Mouse (Mus musculus): ENCODE measurements around the gene Pcp2. TPM values are rescaled to one million over a fixed set of nuclear protein-coding genes. Genes with fewer than 3 reads are reported as not detected.

The Pcp2 gene
- polyA plus RNA-seq (2012; rRNA removed; ENCODE audit: low replicate concordance), result not detected in 2 replicates

DNA sequence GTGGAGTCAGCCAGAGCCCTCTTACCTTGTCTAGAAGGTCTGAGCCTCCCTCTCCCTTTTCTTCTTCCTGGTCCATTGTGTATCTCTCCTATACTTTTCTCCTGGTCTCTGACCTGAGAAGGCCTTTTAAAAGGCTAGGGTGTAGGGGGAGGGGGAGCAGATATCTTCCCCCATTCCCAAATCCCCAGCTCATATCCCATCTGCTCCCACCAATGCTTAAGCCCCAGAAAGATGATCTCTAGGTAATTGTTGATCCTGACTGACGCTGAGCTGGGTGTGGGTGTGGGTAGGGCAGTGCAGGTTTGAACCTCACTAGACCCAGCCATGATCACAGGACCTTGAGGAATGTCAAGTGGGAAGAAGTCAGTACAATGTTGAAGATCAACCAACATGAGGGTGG, at the start of gene Pcp2:
TSS of gene Pcp2 (minus strand) at position 101 of the 400 bp plus-strand sequence.

DNA sequence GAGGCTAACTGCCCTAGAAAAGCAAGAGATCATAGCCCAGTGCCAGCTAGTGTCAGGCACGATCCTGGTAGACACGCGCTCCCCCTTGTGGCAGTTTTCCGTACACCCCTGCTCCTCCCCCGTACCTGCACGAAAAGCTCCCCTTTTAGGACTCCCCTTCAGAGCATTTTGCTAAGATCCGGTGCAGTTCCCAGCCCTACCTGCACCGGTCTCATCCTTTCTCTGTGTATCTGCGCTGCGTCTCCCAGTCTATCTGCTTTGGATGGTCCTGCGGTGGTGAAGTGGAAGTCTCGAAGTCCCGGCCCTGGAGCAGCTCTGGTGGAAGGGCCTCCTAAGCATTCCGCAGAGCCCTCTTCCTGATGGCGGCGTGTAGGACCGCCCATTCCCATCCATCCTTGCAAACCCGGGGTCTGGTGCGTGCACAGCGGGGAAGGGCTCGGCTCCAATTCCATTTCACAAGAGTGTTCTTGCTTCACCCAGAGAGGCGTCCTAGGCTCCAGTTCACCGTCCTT, 46.7 kb upstream of the Pcp2 start, which contains the start of gene Fcor:
TSS of gene Fcor (minus strand) at position 383 of the 512 bp plus-strand sequence.

GRCm38 (mm10) chr8:3665507-3665906, 40.2 kb upstream of the Pcp2 start, which contains the start of gene Mcemp1:
Mcemp1 (plus strand) TSS chr8:3665754.

DNA sequence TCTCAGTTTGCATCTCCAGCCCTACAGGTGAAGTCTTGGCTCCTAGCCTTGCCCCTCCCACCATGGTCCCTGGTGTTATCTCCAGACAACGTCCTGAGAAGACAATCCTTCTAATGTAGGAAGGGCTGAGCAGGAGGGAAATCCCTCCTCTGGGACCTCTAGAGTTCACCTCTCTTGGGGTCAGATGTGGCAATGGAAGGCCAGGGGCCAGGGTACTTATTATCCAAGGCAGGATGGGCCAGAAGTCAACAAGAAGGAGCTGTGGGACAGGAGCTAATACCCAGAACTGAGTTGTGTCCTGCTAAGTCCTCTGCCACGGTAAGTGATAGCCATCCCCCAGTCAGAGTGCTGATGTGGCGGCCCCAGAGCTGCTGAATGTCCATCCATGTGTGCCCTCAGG, 30.2 kb upstream of the Pcp2 start, which contains the start of gene Retn:
TSS of gene Retn (plus strand) at position 245 of the 400 bp plus-strand sequence.

GRCm38 (mm10) chr8:3630647-3631477, 5.5 kb upstream of the Pcp2 start, which contains the start of gene Stxbp2:
Stxbp2 (plus strand) TSS chr8:3630955.

GRCm38 (mm10) chr8:3621199-3621970, 4.0 kb downstream of the Pcp2 start, which contains the start of the genes Xab2 and Pet100:
Xab2 (minus strand) TSS chr8:3621316.
Pet100 (plus strand) TSS chr8:3621548.

GRCm38 (mm10) chr8:3586993-3587390, 38.4 kb downstream of the Pcp2 start, which contains the start of gene Camsap3:
Camsap3 (plus strand) TSS chr8:3587293.

Other genes with a start within 250 kb of the Pcp2 start
- 23.5 and 28.3 TPM in 2 replicates for gene Arhgef18, start 232.5 kb downstream of the Pcp2 start, polyA plus RNA-seq (2012; rRNA removed; ENCODE audit: low replicate concordance)
- gene Pex11g, start 157.9 kb downstream of the Pcp2 start, polyA plus RNA-seq (2012; rRNA removed; ENCODE audit: low replicate concordance), result 12.5 and 16.2 TPM in 2 replicates
- gene Tex45, start 154.7 kb downstream of the Pcp2 start, polyA plus RNA-seq (2012; rRNA removed; ENCODE audit: low replicate concordance), result 0.21 TPM in 1 of 2 replicates, not detected in the other
- gene Zfp358, start 132.4 kb downstream of the Pcp2 start, polyA plus RNA-seq (2012; rRNA removed; ENCODE audit: low replicate concordance), result 27.4 and 34.8 TPM in 2 replicates
- gene Mcoln1, start 125.1 kb downstream of the Pcp2 start, polyA plus RNA-seq (2012; rRNA removed; ENCODE audit: low replicate concordance), result 386 and 793 TPM in 2 replicates
- gene Pnpla6, start 110.2 kb downstream of the Pcp2 start, polyA plus RNA-seq (2012; rRNA removed; ENCODE audit: low replicate concordance), result 40.4 and 72.5 TPM in 2 replicates
- 0.14 and 1.1 TPM in 2 replicates for gene C330021F23Rik, start 57.6 kb downstream of the Pcp2 start, polyA plus RNA-seq (2012; rRNA removed; ENCODE audit: low replicate concordance)
- gene Camsap3, start 38.3 kb downstream of the Pcp2 start, polyA plus RNA-seq (2012; rRNA removed; ENCODE audit: low replicate concordance), result 74.9 and 113 TPM in 2 replicates
- gene Xab2, start 4.2 kb downstream of the Pcp2 start, polyA plus RNA-seq (2012; rRNA removed; ENCODE audit: low replicate concordance), result 26.7 and 29.0 TPM in 2 replicates
- gene Pet100, start 4.0 kb downstream of the Pcp2 start, polyA plus RNA-seq (2012; rRNA removed; ENCODE audit: low replicate concordance), result 1.5 and 4.4 TPM in 2 replicates
- gene Stxbp2, start 5.4 kb upstream of the Pcp2 start, polyA plus RNA-seq (2012; rRNA removed; ENCODE audit: low replicate concordance), result 256 and 257 TPM in 2 replicates
- 2.4 TPM in 1 of 2 replicates, not detected in the other for gene Retn, start 30.2 kb upstream of the Pcp2 start, polyA plus RNA-seq (2012; rRNA removed; ENCODE audit: low replicate concordance)
- gene Mcemp1, start 40.2 kb upstream of the Pcp2 start, polyA plus RNA-seq (2012; rRNA removed; ENCODE audit: low replicate concordance), result 0.07 TPM in 1 of 2 replicates, not detected in the other
- 0.37 and 2.7 TPM in 2 replicates for gene Fcor, start 46.8 kb upstream of the Pcp2 start, polyA plus RNA-seq (2012; rRNA removed; ENCODE audit: low replicate concordance)
- 19.8 and 32.5 TPM in 2 replicates for gene Trappc5, start 50.8 kb upstream of the Pcp2 start, polyA plus RNA-seq (2012; rRNA removed; ENCODE audit: low replicate concordance)
- 0.87 TPM in 1 of 2 replicates, not detected in the other for gene Fcer2a, start 68.6 kb upstream of the Pcp2 start, polyA plus RNA-seq (2012; rRNA removed; ENCODE audit: low replicate concordance)
- gene Clec4g, start 95.1 kb upstream of the Pcp2 start, polyA plus RNA-seq (2012; rRNA removed; ENCODE audit: low replicate concordance), result 0.07 TPM in 1 of 2 replicates, not detected in the other
- 0.28 TPM in 1 of 2 replicates, not detected in the other for gene Cd209a, start 123.4 kb upstream of the Pcp2 start, polyA plus RNA-seq (2012; rRNA removed; ENCODE audit: low replicate concordance)
- gene Cd209e, start 228.8 kb upstream of the Pcp2 start, polyA plus RNA-seq (2012; rRNA removed; ENCODE audit: low replicate concordance), result not detected in 2 replicates